Mouse (Mus musculus): ENCODE results near the gene Gm9639. TPM values are rescaled to one million over a fixed set of nuclear protein-coding genes. Genes with fewer than 3 reads are reported as not detected.
"Not testable (repeated sequence)": the region's sequence is repeated elsewhere in the genome, so short reads cannot be mapped to it uniquely, and the experiment has no call there.

Gene Gm9639
- not detected for total RNA-seq (2021)

GRCm38 (mm10) chr10:77794976-77795375 is at the start of gene Gm9639:
Gene Gm9639 (minus strand): TSS chr10:77795076.
- no peak for DNase-seq

- no peak for DNase-seq
Observed at GRCm38 (mm10) chr10:77839006-77839405, 44.1 kb upstream of the Gm9639 start.

GRCm38 (mm10) chr10:77835647-77836046 is 40.8 kb upstream of the Gm9639 start, which contains the start of gene Krtap10-10:
Gene Krtap10-10 (plus strand): TSS chr10:77835947.
- no peak for DNase-seq

- no peak for DNase-seq
Observed at GRCm38 (mm10) chr10:77826951-77827350, 32.1 kb upstream of the Gm9639 start, which contains the start of gene Krtap10-4. Gene Krtap10-4 (minus strand): TSS chr10:77827095.

GRCm38 (mm10) chr10:77819203-77819602 is 24.3 kb upstream of the Gm9639 start:
- DNase-seq: no peak

GRCm38 (mm10) chr10:77818523-77818922 is 23.6 kb upstream of the Gm9639 start:
- DNase-seq: no peak

GRCm38 (mm10) chr10:77815514-77815913 is 20.6 kb upstream of the Gm9639 start:
- DNase-seq: no peak

GRCm38 (mm10) chr10:77814382-77814781 is 19.5 kb upstream of the Gm9639 start, which contains the start of gene Gm2696:
Gene Gm2696 (plus strand): TSS chr10:77814682.
- DNase-seq: no peak

- DNase-seq: no peak
Observed at GRCm38 (mm10) chr10:77811743-77812142, 16.9 kb upstream of the Gm9639 start, which contains the start of gene Gm9507. Gene Gm9507 (minus strand): TSS chr10:77811843.

GRCm38 (mm10) chr10:77804095-77804494 is 9.2 kb upstream of the Gm9639 start:
- DNase-seq: no peak

- no peak for DNase-seq
Observed at GRCm38 (mm10) chr10:77798921-77799508, 4.1 kb upstream of the Gm9639 start, which contains the start of gene Gm19668. Gene Gm19668 (minus strand): TSS chr10:77799133.

- DNase-seq: not testable (repeated sequence)
Observed at GRCm38 (mm10) chr10:77798164-77798920, 3.5 kb upstream of the Gm9639 start.

GRCm38 (mm10) chr10:77797677-77798076 is 2.8 kb upstream of the Gm9639 start:
- DNase-seq: no peak

- no peak for DNase-seq
Observed at GRCm38 (mm10) chr10:77788621-77789020, 6.3 kb downstream of the Gm9639 start.

- not testable (repeated sequence) for DNase-seq
Observed at GRCm38 (mm10) chr10:77787876-77788275, 7.0 kb downstream of the Gm9639 start, which contains the start of gene Gm7137. Gene Gm7137 (minus strand): TSS chr10:77788200.

GRCm38 (mm10) chr10:77783396-77783795 is 11.5 kb downstream of the Gm9639 start:
- DNase-seq: not testable (repeated sequence)

- DNase-seq: not testable (repeated sequence)
Observed at GRCm38 (mm10) chr10:77782442-77782841, 12.4 kb downstream of the Gm9639 start, which contains the start of gene Gm3250. Gene Gm3250 (minus strand): TSS chr10:77782542.

GRCm38 (mm10) chr10:77776844-77777243 is 18.0 kb downstream of the Gm9639 start, which contains the start of gene Gm7138:
Gene Gm7138 (minus strand): TSS chr10:77776944.
- not testable (repeated sequence) for DNase-seq

GRCm38 (mm10) chr10:77772142-77772541 is 22.7 kb downstream of the Gm9639 start:
- not testable (repeated sequence) for DNase-seq

- DNase-seq: not testable (repeated sequence)
Observed at GRCm38 (mm10) chr10:77771225-77771624, 23.7 kb downstream of the Gm9639 start, which contains the start of gene Gm3238. Gene Gm3238 (minus strand): TSS chr10:77771325.

GRCm38 (mm10) chr10:77769727-77770126 is 25.1 kb downstream of the Gm9639 start:
- DNase-seq: no peak

- DNase-seq: not testable (repeated sequence)
Observed at GRCm38 (mm10) chr10:77759582-77759981, 35.3 kb downstream of the Gm9639 start, which contains the start of gene Gm3233. Gene Gm3233 (minus strand): TSS chr10:77759682.

GRCm38 (mm10) chr10:77753448-77753847 is 41.4 kb downstream of the Gm9639 start:
- no peak for DNase-seq
